Mouse (Mus musculus): ENCODE data around the gene Tldc2.

The Tldc2 gene

GRCm38 (mm10) chr2:157086796-157087195 lies at the start of gene Tldc2:
Tldc2 (plus strand) TSS chr2:157087055.
- no peak for DNase-seq (ENCODE audit: low spot score)

GRCm38 (mm10) chr2:157037303-157037702 lies 49.6 kb upstream of the Tldc2 start:
- DNase-seq (ENCODE audit: low spot score): no peak

GRCm38 (mm10) chr2:157039900-157040648 lies 46.8 kb upstream of the Tldc2 start:
- DNase-seq (ENCODE audit: low spot score): no peak

- no peak for DNase-seq (ENCODE audit: low spot score)
Observed at GRCm38 (mm10) chr2:157040649-157041046, 46.2 kb upstream of the Tldc2 start.

GRCm38 (mm10) chr2:157041421-157041820 lies 45.4 kb upstream of the Tldc2 start:
- DNase-seq (ENCODE audit: low spot score): no peak

- DNase-seq (ENCODE audit: low spot score): no peak
Observed at GRCm38 (mm10) chr2:157043556-157043955, 43.3 kb upstream of the Tldc2 start.

- DNase-seq (ENCODE audit: low spot score): no peak
Observed at GRCm38 (mm10) chr2:157043987-157044386, 42.9 kb upstream of the Tldc2 start.

- no peak for DNase-seq (ENCODE audit: low spot score)
Observed at GRCm38 (mm10) chr2:157045932-157046331, 40.9 kb upstream of the Tldc2 start.

GRCm38 (mm10) chr2:157046956-157047355 lies 39.9 kb upstream of the Tldc2 start:
- DNase-seq (ENCODE audit: low spot score): no peak

GRCm38 (mm10) chr2:157048395-157049181 lies 38.3 kb upstream of the Tldc2 start:
- DNase-seq (ENCODE audit: low spot score): no peak

- no peak for DNase-seq (ENCODE audit: low spot score)
Observed at GRCm38 (mm10) chr2:157049831-157050243, 37.0 kb upstream of the Tldc2 start.

- DNase-seq (ENCODE audit: low spot score): no peak
Observed at GRCm38 (mm10) chr2:157052448-157052847, 34.4 kb upstream of the Tldc2 start.

GRCm38 (mm10) chr2:157053124-157053523 lies 33.7 kb upstream of the Tldc2 start:
- DNase-seq (ENCODE audit: low spot score): no peak

- no peak for DNase-seq (ENCODE audit: low spot score)
Observed at GRCm38 (mm10) chr2:157053787-157054186, 33.1 kb upstream of the Tldc2 start.

- DNase-seq (ENCODE audit: low spot score): no peak
Observed at GRCm38 (mm10) chr2:157054297-157054696, 32.6 kb upstream of the Tldc2 start.

- DNase-seq (ENCODE audit: low spot score): no peak
Observed at GRCm38 (mm10) chr2:157054816-157055215, 32.0 kb upstream of the Tldc2 start.

- no peak for DNase-seq (ENCODE audit: low spot score)
Observed at GRCm38 (mm10) chr2:157055721-157056120, 31.1 kb upstream of the Tldc2 start.

- DNase-seq (ENCODE audit: low spot score): no peak
Observed at GRCm38 (mm10) chr2:157057186-157057585, 29.7 kb upstream of the Tldc2 start.

GRCm38 (mm10) chr2:157057758-157058157 lies 29.1 kb upstream of the Tldc2 start:
- DNase-seq (ENCODE audit: low spot score): no peak

GRCm38 (mm10) chr2:157058342-157058998 lies 28.4 kb upstream of the Tldc2 start:
- no peak for DNase-seq (ENCODE audit: low spot score)

GRCm38 (mm10) chr2:157059166-157059565 lies 27.7 kb upstream of the Tldc2 start:
- no peak for DNase-seq (ENCODE audit: low spot score)

- no peak for DNase-seq (ENCODE audit: low spot score)
Observed at GRCm38 (mm10) chr2:157060037-157060436, 26.8 kb upstream of the Tldc2 start.

All from T-cell, adult 2 months (primary cell).